Mouse (Mus musculus): Measurements from ENCODE around the gene Sephs2. TPM values are rescaled to one million over a fixed set of nuclear protein-coding genes. Genes with fewer than 3 reads are reported as not detected.

Sephs2 gene
- 80.1 and 80.4 TPM in 2 replicates for polyA plus RNA-seq (2016; fragmentation: Nextera tagmentation; extraction: Ambion mirVana)

- Histone ChIP-seq H3K4me2 (replicated peaks) (peak within 1 kb of the TSS; percentile 89), H3K9ac (peak within 1 kb of the TSS; percentile 86), H3K4me1 (peaks cover 13% of the 10 kb centered on the region; the same call in 1 of the 2 replicates), H3K4me3 (peak within 1 kb of the TSS; percentile 84), H3K36me3 (peaks cover 22% of the 10 kb centered on the region), H3K9me3 (no peaks in the 10 kb centered on the region), H3K27me3 (no peaks in the 10 kb centered on the region), H3K27ac (peak within 1 kb of the TSS; percentile 84)
- ATAC-seq (ENCODE audit: insufficient number of reproducible peaks, insufficient read depth, low FRiP score, low TSS enrichment) = peak; percentile 74; the same call in 1 of the 2 replicates
- 2% methylated on average over 39 of the region's 39 CpGs for WGBS
These were observed at the start of gene Sephs2 for GRCm38 (mm10) chr7:127273925-127274789. TSS of gene Sephs2 (minus strand) at chr7:127274055.

DNA sequence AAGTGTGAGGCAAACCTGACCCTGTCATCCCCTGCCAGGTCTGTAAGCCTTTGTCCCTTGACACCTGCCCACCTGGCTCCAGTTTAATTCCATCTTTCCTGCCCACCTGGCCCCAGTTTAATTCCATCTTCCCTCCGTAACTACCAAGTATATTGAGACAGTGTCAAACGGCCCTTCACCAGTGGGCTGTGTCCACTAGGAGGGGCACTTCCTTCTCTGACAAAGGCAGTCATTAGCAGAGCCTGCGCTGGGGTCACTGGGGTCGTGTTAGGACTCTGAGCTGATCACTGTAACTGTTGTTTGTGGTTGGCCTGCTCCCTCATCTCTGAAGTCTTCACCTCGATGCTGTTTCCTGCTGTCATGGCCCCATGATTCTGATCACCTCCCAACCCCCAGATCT, 48.2 kb upstream of the Sephs2 start:
- no peak overlapping the region for H3K9ac ChIP-seq
- 35% methylated on average over 5 of the region's 5 CpGs for WGBS
- ATAC-seq (ENCODE audit: insufficient number of reproducible peaks, insufficient read depth, low FRiP score, low TSS enrichment) = no peak
- no peaks in the 10 kb centered on the region for H3K27me3 ChIP-seq
- H3K4me1 ChIP-seq = no peaks in the 10 kb centered on the region
- H3K4me2 ChIP-seq (replicated peaks) = no peak overlapping the region
- H3K9me3 ChIP-seq = no peaks in the 10 kb centered on the region
- no peaks in the 10 kb centered on the region for H3K36me3 ChIP-seq
- H3K4me3 ChIP-seq = no peak overlapping the region
- H3K27ac ChIP-seq = no peak overlapping the region

DNA sequence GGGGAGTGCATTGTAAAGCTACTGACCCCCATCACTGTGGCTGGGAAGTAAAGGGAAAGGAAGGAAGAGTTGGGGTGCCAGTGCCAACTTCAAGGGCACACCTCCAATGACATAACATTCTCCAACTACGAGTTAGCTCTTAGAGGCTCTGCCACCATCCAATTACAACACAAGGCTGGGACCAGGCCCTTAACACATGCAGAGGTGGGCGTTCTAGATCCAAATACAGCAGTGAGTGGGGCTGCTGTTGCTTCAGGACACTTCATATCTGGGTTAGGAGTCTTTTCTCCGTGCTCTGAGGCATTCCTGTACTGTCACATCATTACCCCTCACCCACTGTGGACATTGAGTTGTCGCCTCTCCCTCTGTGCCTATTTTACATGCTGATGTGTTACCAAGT, 47.3 kb upstream of the Sephs2 start:
- no peak overlapping the region for H3K4me2 ChIP-seq (replicated peaks)
- H3K9ac ChIP-seq = no peak overlapping the region
- H3K4me3 ChIP-seq = no peak overlapping the region
- no peaks in the 10 kb centered on the region for H3K27me3 ChIP-seq
- 75% methylated on average over 4 of the region's 4 CpGs for WGBS
- H3K27ac ChIP-seq = no peak overlapping the region
- H3K36me3 ChIP-seq = no peaks in the 10 kb centered on the region
- H3K4me1 ChIP-seq = no peaks in the 10 kb centered on the region
- ATAC-seq (ENCODE audit: insufficient number of reproducible peaks, insufficient read depth, low FRiP score, low TSS enrichment) = no peak
- no peaks in the 10 kb centered on the region for H3K9me3 ChIP-seq

DNA sequence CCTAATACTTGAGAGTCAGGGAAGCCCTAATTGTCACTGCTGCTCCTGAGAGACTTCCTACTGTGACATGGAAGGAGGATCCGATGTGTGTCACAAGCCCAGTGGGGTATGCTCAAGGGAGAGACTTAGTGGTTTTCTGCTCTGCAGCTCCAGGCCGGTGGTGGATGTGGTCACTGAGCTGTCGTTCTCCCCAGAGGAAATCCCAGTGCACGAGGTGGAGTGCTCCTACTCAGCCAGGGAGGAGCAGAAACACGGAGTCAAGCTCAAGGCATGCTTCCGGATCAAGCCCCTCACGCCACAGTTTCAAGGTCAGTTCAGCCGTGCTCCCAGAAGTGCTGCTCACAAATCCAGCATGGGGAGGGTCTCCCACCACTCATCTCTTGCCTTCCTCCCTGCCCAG, 40.1 kb upstream of the Sephs2 start:
- Histone ChIP-seq H3K9ac (no peak overlapping the region), H3K4me3 (no peak overlapping the region), H3K27ac (no peak overlapping the region), H3K4me1 (no peaks in the 10 kb centered on the region), H3K4me2 (replicated peaks) (no peak overlapping the region), H3K36me3 (no peaks in the 10 kb centered on the region), H3K9me3 (no peaks in the 10 kb centered on the region), H3K27me3 (no peaks in the 10 kb centered on the region)
- no peak for ATAC-seq (ENCODE audit: insufficient number of reproducible peaks, insufficient read depth, low FRiP score, low TSS enrichment)
- 33% methylated on average over 8 of the region's 8 CpGs for WGBS

DNA sequence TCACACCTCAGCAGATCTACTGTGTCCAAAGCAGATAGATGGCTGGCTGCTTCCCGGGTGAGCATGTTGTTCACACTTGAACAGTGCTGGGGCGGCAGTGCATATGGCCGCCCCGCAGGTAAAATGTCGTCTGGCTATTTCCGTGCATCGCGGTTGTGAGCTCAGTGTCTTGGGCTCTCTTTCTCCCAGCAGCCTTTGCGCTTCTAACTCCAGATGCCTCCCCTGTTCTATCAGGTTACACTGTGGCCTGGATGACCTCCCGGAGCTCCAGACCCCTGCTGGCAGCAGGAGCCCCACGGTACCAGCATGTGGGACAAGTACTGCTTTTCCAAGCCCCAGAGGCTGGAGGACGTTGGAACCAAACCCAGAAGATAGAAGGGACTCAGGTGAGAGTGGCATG, 36.1 kb upstream of the Sephs2 start:
- 60% methylated on average over 12 of the region's 12 CpGs for WGBS
- no peak for ATAC-seq (ENCODE audit: insufficient number of reproducible peaks, insufficient read depth, low FRiP score, low TSS enrichment)
- Histone ChIP-seq H3K9ac (no peak overlapping the region), H3K4me1 (no peaks in the 10 kb centered on the region), H3K4me2 (replicated peaks) (no peak overlapping the region), H3K36me3 (no peaks in the 10 kb centered on the region), H3K27me3 (no peaks in the 10 kb centered on the region), H3K4me3 (no peak overlapping the region), H3K27ac (no peak overlapping the region), H3K9me3 (no peaks in the 10 kb centered on the region)

- H3K4me3 ChIP-seq = no peak overlapping the region
These were observed 35.0 kb upstream of the Sephs2 start for GRCm38 (mm10) chr7:127308887-127309286.

GRCm38 (mm10) chr7:127308431-127308830, 34.6 kb upstream of the Sephs2 start:
- Histone ChIP-seq H3K36me3 (no peaks in the 10 kb centered on the region), H3K9me3 (no peaks in the 10 kb centered on the region), H3K4me3 (no peak overlapping the region), H3K4me2 (replicated peaks) (no peak overlapping the region), H3K27ac (no peak overlapping the region), H3K4me1 (no peaks in the 10 kb centered on the region), H3K27me3 (no peaks in the 10 kb centered on the region), H3K9ac (no peak overlapping the region)
- ATAC-seq (ENCODE audit: insufficient number of reproducible peaks, insufficient read depth, low FRiP score, low TSS enrichment) = no peak
- 84% methylated on average over 2 of the region's 2 CpGs for WGBS

More at GRCm38 (mm10) chr7:127308887-127309286, 35.0 kb upstream of the Sephs2 start:
- H3K9me3 ChIP-seq = no peaks in the 10 kb centered on the region
- H3K36me3 ChIP-seq = no peaks in the 10 kb centered on the region
- no peak for ATAC-seq (ENCODE audit: insufficient number of reproducible peaks, insufficient read depth, low FRiP score, low TSS enrichment)
- H3K27me3 ChIP-seq = no peaks in the 10 kb centered on the region
- H3K4me1 ChIP-seq = no peaks in the 10 kb centered on the region
- 78% methylated on average over 4 of the region's 4 CpGs for WGBS
- no peak overlapping the region for H3K27ac ChIP-seq
- no peak overlapping the region for H3K9ac ChIP-seq
- H3K4me2 ChIP-seq (replicated peaks) = no peak overlapping the region

DNA sequence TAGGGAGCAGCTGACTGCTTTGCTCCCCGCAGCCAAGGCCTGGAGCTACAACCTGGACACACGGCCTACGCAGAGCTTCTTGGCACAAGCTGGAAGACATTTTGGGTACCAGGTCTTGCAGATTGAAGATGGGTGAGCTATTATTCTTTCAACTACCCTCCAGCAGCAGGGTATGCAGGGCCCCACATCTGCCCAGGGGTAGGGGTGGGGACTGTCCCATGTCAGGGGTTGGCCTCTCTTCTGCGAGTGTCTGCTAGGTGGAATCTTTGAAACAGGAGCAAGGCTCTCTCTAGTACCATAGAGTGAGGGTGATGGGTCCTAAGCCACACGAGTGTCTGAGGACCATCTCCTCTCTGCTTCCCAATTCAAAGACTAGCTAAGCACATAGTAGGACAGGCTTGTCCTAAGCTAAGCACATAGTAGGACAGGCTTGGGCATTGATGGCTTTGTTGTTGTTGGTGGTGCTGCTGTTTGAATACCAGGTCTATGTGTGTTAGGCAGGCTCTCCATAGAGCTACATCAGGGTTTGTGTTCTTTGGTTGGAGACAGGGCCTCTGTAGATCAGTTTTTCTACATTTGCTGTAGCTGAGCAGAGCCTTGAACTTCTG, 23.8 kb upstream of the Sephs2 start:
- Histone ChIP-seq H3K36me3 (no peaks in the 10 kb centered on the region), H3K4me1 (no peaks in the 10 kb centered on the region), H3K27me3 (no peaks in the 10 kb centered on the region), H3K4me2 (replicated peaks) (no peak overlapping the region), H3K9ac (no peak overlapping the region), H3K9me3 (no peaks in the 10 kb centered on the region), H3K4me3 (no peak overlapping the region), H3K27ac (no peak overlapping the region)
- WGBS = 94% methylated on average over 5 of the region's 5 CpGs
- ATAC-seq (ENCODE audit: insufficient number of reproducible peaks, insufficient read depth, low FRiP score, low TSS enrichment) = no peak

DNA sequence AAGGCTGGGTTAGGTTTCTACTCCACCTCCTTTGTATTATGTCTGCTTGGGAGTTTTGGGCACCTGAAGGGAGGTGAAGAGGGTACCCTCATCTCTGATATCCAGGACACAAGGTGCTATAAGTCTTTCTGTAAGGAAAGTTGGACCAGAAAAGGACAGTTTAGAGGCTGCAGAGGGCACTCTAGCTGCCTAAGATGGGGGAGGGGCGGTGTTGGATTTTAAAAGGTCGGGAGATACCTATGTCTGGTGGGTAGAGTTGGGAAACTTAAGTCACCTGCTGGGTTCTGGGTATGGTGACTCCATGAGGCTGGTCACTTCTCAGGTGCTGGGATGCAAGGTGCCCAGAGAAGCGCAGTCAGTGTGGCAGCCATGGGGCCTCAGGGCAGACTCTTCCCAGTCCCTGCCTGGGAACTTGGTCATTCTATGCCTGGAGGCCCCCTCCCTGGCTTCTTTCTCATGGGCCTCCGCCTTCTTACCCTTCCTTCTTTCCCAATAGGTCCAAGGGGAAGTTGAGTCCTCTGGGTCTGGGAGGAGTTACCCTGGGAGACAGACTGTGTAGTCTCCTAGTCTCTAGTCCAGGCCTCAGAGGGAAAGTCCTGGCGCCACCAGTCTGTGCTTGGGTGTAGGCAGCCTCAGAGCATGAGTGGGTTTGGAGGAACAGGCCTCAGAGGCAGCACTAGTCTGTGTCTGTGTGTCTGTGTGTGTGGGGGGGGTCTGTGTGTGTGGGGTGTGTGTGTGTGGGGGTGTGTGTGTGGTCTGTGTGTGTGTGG, 23.1 kb upstream of the Sephs2 start:
- no peak overlapping the region for H3K4me2 ChIP-seq (replicated peaks)
- no peaks in the 10 kb centered on the region for H3K36me3 ChIP-seq
- no peak overlapping the region for H3K9ac ChIP-seq
- H3K9me3 ChIP-seq = no peaks in the 10 kb centered on the region
- no peaks in the 10 kb centered on the region for H3K27me3 ChIP-seq
- 79% methylated on average over 5 of the region's 5 CpGs for WGBS
- ATAC-seq (ENCODE audit: insufficient number of reproducible peaks, insufficient read depth, low FRiP score, low TSS enrichment) = no peak
- no peak overlapping the region for H3K4me3 ChIP-seq
- no peaks in the 10 kb centered on the region for H3K4me1 ChIP-seq
- no peak overlapping the region for H3K27ac ChIP-seq

DNA sequence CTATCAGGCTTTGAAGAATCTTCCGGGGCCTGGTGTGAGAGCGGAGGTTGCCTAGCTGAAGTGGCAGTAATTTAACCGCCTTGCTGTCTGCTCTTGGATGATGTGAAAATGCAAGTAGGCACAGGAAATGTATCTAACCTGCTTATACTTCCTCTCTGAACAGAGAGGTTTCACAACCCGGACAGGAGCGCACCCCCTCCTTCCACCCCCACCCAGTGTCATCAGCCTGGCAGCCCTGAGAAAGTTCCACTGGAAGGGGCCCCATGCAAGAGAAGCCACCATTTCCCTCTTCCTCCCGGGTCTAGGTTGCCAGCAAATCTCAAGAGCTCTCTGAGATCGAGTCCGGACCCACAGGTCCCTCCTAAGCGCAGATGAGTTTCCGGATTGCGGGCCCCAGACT, 22.2 kb upstream of the Sephs2 start, which contains the start of gene Itgal:
Itgal (plus strand) TSS at position 163 of the 400 bp plus-strand sequence.
- H3K9ac ChIP-seq = no peak within 1 kb of the TSS
- H3K4me3 ChIP-seq = no peak within 1 kb of the TSS
- ATAC-seq (ENCODE audit: insufficient number of reproducible peaks, insufficient read depth, low FRiP score, low TSS enrichment) = no peak
- WGBS = 88% methylated on average over 11 of the region's 11 CpGs
- H3K36me3 ChIP-seq = no peaks in the 10 kb centered on the region
- H3K27me3 ChIP-seq = no peaks in the 10 kb centered on the region
- no peak within 1 kb of the TSS for H3K4me2 ChIP-seq (replicated peaks)
- H3K9me3 ChIP-seq = no peaks in the 10 kb centered on the region
- H3K27ac ChIP-seq = no peak within 1 kb of the TSS
- no peaks in the 10 kb centered on the region for H3K4me1 ChIP-seq

- Histone ChIP-seq H3K9me3 (peaks cover 17% of the 10 kb centered on the region), H3K4me3 (no peak overlapping the region), H3K27me3 (no peaks in the 10 kb centered on the region), H3K4me2 (replicated peaks) (no peak overlapping the region), H3K27ac (no peak overlapping the region), H3K4me1 (no peaks in the 10 kb centered on the region), H3K36me3 (no peaks in the 10 kb centered on the region), H3K9ac (no peak overlapping the region)
- ATAC-seq (ENCODE audit: insufficient number of reproducible peaks, insufficient read depth, low FRiP score, low TSS enrichment) = no peak
- WGBS = 65% methylated on average over 8 of the region's 8 CpGs
These were observed 16.3 kb upstream of the Sephs2 start for GRCm38 (mm10) chr7:127290142-127290541.

All from embryonic facial prominence, embryonic 12.5 days (tissue).